Mouse (Mus musculus): ENCODE results near the gene Slc26a8.

Slc26a8 gene

GRCm38 (mm10) chr17:28588591-28588990, 101.4 kb downstream of the Slc26a8 start:
- no peak for DNase-seq
